Mouse (Mus musculus) frontal cortex, adult (tissue): ENCODE data around the gene Hck.

Experiments
- ATAC-seq: cut with Nextera tagmentation; 2 replicates; pipeline ENCODE4 v1.9.2; 2017; ENCODE audit warnings: mild to moderate bottlenecking, moderate library complexity, mixed read lengths; ENCODE audit not compliant: low TSS enrichment

Hck gene

GRCm38 (mm10) chr2:153108313-153109264 is at the start of gene Hck:
Hck (plus strand) TSS chr2:153108468.
- peak; percentile 47; the same call in 1 of the 2 replicates for ATAC-seq

- ATAC-seq = no peak
Observed at GRCm38 (mm10) chr2:153060216-153060615, 48.1 kb upstream of the Hck start.

- ATAC-seq = no peak
Observed at GRCm38 (mm10) chr2:153063394-153063793, 44.9 kb upstream of the Hck start.

DNA sequence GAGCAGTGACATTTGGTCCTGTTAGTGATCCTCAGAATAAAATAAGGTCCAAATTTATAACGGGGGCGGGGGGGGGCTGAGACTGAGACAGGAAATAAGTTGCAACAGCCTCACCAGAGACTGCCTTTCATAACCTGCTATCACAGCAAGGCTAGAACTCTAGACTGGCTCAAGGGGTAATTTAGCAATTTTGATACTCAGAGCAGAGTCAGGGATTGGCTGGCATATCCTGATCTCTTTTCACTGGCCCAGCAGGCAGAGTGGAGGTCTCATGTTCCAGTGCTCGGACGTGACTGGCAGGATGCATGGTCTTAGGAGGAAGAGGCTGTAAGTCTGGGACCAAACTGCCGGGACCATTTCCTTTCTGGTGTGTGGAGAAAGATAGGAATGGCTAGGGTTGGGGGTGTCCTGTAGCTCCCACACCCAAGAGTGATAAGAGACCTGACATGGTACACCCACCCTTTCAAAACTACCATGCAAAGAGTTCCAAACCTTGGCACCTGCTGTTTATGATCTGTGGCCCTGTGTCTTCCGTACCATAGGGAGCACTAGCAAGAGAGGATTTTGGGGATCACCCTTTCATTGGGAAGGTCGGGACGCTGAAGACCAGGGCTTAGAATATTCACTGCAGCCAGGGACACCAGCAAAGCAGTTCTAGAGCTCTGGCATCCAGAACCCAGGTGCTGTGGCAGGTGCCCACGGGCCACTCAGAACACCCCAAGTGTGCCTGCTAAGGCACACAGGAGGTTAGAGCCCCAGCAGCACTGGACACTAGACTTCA is 43.9 kb upstream of the Hck start:
- ATAC-seq = no peak

GRCm38 (mm10) chr2:153065747-153066508 is 42.3 kb upstream of the Hck start, which contains the start of gene Ccm2l:
Ccm2l (plus strand) TSS chr2:153065955.
- no peak for ATAC-seq

DNA sequence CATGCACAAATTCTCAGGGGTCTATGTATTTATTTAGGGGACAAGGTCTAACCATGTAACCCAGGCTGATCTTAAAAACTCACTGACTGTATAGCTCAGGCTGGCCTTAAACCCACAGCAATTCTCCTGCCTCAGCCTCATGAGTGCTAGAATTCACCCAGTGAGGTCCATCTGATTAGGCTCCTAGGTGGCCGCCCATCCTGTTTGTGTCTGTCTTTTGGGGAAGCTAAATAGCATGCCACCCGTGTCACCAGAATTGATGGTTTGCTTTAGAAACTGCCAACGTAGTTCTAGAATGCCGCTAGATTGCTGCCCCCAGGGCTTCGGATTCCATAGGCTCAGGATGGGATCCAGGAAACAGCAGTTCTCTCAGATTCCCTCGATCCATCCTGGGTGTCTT is 41.3 kb upstream of the Hck start:
- ATAC-seq = no peak

DNA sequence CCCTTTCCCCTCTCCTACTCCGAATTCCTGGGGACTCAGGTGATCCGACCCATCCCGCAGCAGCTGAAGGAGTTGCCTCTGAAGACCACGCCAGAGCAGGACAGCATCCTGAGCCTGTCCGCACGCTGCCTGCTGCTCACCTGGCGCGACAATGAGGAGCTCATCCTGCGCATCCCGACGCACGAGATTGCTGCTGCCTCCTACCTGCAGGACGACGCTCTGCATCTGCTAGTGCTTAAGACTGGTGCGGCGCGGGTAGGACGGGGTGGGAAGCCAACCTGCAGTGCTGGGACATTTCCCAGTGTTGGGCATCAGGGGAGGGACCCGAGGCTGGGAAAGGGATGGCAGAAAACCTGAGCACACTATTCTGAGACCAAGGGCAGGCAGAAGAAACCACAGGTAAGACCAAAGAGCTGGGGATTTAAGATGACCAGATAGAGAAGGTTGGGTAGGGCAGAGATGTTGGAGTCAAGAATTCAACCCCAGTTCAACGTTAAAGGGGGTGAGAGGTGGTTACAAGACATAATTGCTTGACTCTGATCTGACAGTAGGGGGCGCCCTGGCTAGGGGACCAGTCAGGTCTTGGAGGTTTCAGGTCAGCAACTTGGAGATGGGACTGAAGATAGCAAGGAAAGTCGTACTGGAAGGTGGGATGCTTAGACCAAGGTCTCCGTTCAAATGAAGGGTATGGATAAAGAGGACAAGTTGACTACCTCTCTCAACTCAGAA is 37.3 kb upstream of the Hck start:
- no peak for ATAC-seq

DNA sequence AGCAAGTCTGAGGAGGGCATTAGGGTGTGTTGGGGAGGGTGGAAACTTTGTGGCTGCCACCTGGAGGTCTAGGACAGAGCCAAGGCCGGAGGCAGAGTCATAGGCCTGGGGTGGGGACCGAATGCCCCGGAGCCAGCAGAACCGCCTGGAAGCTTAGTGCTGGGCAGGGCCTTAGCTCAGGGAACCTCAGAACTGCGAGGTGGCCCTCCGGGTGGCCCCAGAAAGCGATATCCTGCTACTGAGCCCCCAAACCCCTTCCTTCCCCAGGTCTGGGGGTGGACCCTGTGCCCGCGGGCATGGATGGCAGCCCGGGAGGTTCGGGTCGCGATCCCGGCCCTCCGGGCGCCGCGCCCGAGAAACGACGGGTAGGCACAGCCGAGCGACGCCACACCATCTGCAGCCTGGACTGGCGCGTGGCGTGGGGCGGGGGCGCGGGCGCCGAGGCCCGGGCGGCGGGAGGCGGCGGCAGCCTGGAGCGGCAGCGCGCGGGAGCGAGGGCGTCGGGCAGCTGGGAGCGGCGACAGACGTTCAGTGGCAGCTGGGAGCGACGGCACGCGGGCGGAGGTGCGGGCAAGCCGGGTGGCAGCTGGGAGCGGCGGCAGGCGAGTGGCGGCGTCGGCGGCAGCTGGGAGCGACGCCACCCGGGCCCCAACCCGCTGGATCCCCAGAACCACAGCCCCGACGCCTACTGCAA is 36.6 kb upstream of the Hck start:
- peak; percentile 68 for ATAC-seq

DNA sequence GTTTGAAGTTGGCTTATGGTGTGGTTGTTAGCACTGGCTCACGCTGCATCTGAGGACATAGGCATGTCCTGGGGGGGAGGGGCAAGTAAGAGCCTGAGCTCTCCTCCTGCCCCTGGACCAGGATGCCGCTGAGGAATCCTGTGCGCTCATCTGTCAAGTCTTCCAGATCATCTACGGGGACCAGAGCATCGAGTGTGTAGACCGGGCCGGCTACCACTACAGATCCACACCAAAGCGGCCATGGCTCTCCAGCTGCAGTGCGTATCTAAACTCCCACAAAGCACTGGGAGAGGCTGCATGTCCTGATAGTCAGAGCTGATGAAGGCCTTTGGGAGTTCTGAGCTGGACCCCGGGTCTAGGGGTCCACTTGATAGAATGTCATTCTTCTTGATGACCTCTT is 33.6 kb upstream of the Hck start:
- no peak for ATAC-seq

- ATAC-seq = no peak
Observed at GRCm38 (mm10) chr2:153075961-153076360, 32.3 kb upstream of the Hck start.

- ATAC-seq = peak; percentile 77
Observed at GRCm38 (mm10) chr2:153080841-153081523, 27.3 kb upstream of the Hck start.

GRCm38 (mm10) chr2:153081866-153082265 is 26.4 kb upstream of the Hck start:
- no peak for ATAC-seq

DNA sequence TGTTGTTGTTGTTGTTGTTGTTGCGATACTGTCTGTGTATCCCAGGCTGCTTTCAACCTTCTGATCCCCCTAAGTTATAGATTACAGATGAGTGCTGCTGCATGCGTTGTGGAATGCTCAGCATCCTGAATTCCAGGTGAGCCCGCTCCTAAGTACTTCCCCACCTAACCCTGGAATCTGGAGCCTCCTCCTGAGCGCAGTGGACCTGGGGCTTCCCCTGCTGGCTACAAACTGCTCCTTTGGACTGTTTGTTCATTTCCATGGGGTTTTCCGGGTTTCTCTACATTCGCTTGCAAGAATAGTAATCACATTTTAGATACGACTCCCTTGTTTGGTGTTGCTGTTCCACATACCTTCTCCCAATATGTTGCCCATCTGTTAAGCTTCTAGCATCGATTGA is 25.0 kb upstream of the Hck start:
- no peak for ATAC-seq

DNA sequence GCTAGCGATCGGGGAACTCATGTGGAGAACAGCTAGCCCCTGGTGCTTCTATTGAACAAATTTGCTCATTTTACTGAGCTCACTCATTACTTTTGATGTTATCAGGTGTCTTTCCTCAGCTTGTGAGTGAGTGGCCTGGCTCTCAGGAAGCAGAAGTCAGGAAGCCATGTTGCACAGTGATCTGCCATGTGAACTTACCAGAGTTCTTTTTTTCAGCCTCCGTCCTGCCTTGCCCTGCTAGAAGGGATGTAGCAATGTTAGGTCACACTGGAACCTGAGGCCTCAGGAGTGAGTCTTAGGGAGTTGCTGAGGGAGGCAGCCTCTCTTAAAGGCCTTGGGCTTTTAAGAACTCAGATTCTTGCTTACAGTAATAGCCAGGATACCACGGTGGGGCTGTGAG is 24.4 kb upstream of the Hck start:
- ATAC-seq = no peak

GRCm38 (mm10) chr2:153084261-153084976 is 23.8 kb upstream of the Hck start:
- no peak for ATAC-seq

DNA sequence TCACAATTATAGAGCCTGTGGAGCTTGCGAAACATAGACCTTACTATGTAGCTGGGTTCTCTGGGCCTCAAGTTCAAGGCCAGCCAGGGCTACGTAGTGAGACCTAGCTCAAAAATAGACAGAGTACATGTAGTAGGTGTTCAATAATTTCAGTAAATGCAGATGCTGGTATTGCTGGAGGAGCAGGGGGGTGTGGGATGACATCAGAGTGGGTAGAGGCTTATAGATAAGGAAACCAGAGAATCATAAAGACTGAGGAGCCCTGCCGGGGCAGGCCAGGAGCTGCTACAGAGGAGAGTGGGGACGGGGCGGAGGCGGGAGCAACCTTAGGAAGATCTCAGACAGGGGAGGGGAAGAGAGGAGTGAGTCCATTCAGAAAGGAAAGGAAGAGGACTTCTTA is 22.7 kb upstream of the Hck start:
- no peak for ATAC-seq

GRCm38 (mm10) chr2:153086166-153086565 is 22.1 kb upstream of the Hck start:
- ATAC-seq = no peak

DNA sequence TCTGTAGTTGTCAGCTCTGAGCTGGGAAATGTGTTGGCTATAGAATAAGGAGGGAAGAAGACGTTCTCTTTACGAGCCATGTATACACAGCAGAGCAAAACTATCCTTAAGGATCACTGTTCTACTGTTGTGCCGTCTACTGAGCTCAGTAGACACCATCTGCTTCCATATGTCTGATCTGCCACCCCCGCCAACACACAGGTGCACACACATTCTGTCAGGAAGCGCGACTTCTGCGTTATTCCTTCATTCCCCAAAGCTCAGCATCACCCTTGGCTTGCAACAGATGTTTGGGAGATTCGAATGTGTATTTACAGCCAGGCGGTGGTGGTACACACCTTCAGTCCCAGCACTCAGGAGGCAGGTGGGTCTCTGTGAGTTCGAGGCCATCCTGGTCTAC is 21.2 kb upstream of the Hck start:
- peak; percentile 34 for ATAC-seq

DNA sequence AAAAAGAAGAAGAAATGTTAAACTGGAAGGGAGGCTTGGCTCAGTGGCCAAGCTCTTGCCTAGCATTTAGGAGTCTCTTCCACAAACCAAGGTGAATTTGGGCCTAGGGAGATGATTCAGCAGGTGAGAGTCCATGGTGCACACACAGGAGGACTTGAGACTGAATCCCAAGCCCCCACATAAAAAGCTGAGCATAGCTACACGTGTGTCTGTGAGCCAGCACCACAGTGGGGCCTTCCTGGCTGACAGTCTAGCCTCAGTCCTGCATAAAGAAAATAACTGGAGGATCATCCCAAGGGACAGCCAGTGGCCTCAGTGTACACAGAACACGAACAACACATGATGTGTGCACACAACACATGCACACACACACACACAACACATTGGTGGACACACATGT is 19.0 kb upstream of the Hck start:
- ATAC-seq = no peak
